Mouse (Mus musculus) hindbrain, embryonic 10.5 days (tissue): ENCODE data around the gene Calcoco2. TPM values are rescaled to one million over a fixed set of nuclear protein-coding genes. Genes with fewer than 3 reads are reported as not detected.
A peak's percentile ranks its signal among the peaks of the same experiment; 100 is the strongest.
"Not testable (repeated sequence)": the region's sequence is repeated elsewhere in the genome, so short reads cannot be mapped to it uniquely, and the experiment has no call there.

Experiments
- DNase-seq: peaks from one replicate; pipeline ENCODE4 v3.0.0-alpha.2; 2017; ENCODE audit warnings: low spot score
- H3K27ac ChIP-seq: fragments of 300-500 bp; sonication (generic); 2 replicates; pipeline ENCODE4 v1.5.1; 2016; ENCODE audit warnings: mild to moderate bottlenecking, moderate library complexity
- H3K27me3 ChIP-seq: fragments of 300-500 bp; sonication (generic); 2 replicates; pipeline ENCODE4 v1.6.1; 2016; ENCODE audit warnings: mild to moderate bottlenecking; ENCODE audit not compliant: poor library complexity, insufficient read depth, severe bottlenecking
- H3K36me3 ChIP-seq: fragments of 300-500 bp; sonication (generic); 2 replicates; pipeline ENCODE4 v1.6.1; 2016; ENCODE audit warnings: mild to moderate bottlenecking, moderate library complexity
- H3K4me1 ChIP-seq: fragments of 300-500 bp; sonication (generic); replicated peaks from 2 replicates; pipeline ENCODE4 v1.6.1; 2016; ENCODE audit warnings: mild to moderate bottlenecking
- H3K4me3 ChIP-seq: fragments of 300-500 bp; sonication (generic); 2 replicates; pipeline ENCODE4 v1.5.1; 2016; ENCODE audit warnings: mild to moderate bottlenecking, moderate library complexity
- H3K9me3 ChIP-seq: fragments of 300-500 bp; sonication (generic); 2 replicates; pipeline ENCODE4 v1.6.1; 2016; ENCODE audit warnings: mild to moderate bottlenecking, moderate library complexity
- WGBS: fragments of 180-500 bp; shearing (Covaris S2); methylation state at CpG from one replicate; pipeline ENCODE4 v1.1.7; 2016; 5-methylcytosine and 5-hydroxymethylcytosine counted together
- polyA plus RNA-seq: library from polyadenylated mRNA; unstranded; fragments of >200 nt; fragmentation: Nextera tagmentation; extraction: Ambion mirVana; gene quantifications from 2 replicates; pipeline ENCODE4 v1.2.1, GENCODE M21; 2016

Calcoco2 gene
- polyA plus RNA-seq, 1 experiment from 2014 or later, result not detected

DNA sequence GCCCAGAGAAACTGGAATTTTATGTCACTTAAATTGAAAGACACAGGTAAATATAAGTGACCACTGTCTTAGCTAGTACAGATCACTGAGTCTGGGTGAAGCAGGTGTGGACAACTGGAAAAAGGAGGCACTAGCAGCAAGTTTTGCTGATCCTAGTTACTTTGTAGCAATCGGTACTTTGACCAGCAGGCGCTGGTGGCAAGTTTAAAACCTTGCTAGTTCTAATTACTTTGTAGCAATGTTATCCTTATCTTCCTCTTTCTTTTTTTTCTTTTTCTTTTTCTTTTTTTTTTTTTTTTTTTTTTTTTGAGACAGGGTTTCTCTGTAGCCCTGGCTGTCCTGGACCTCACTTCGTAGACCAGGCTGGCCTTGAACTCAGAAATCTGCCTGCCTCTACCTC lies 4.4 kb upstream of the Calcoco2 start:
- 89% methylated on average over 3 of the region's 3 CpGs for WGBS

GRCm38 (mm10) chr11:96115416-96115815 lies 3.7 kb upstream of the Calcoco2 start:
- no peak overlapping the region for H3K27ac ChIP-seq

More for the DNA sequence above, 4.4 kb upstream of the Calcoco2 start:
- Histone ChIP-seq H3K27ac (no peak overlapping the region), H3K9me3 (no peaks in the 10 kb centered on the region), H3K27me3 (peaks cover 6% of the 10 kb centered on the region; the same call in 1 of the 2 replicates), H3K36me3 (no peaks in the 10 kb centered on the region), H3K4me3 (no peak overlapping the region), H3K4me1 (no peaks in the 10 kb centered on the region)
- no peak for DNase-seq

DNA sequence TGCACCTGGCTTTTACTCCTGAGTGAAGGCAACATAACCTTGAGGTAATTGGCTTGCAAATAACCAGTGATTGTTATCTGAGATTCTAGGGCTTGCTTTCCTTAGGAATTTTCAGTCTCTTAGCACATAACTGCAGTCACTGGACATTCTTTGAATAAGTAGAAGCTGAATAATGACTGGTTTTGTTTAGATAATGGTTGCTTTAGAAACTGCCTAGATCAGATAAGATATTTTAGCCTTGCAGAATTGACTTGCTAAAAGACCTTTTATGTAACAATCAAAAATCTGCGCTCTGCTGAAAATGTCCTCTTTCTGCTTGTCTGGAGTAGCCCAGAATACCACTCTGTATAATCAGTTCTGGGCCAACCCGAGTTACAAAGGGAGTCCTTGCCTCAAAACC lies 2.3 kb upstream of the Calcoco2 start:
- WGBS, result 73% methylated on average over 2 of the region's 2 CpGs
- Histone ChIP-seq H3K9me3 (no peaks in the 10 kb centered on the region), H3K4me3 (no peak overlapping the region), H3K4me1 (no peaks in the 10 kb centered on the region), H3K27ac (no peak overlapping the region), H3K36me3 (no peaks in the 10 kb centered on the region), H3K27me3 (no peaks in the 10 kb centered on the region)
- no peak for DNase-seq

More at GRCm38 (mm10) chr11:96115416-96115815, 3.7 kb upstream of the Calcoco2 start:
- Histone ChIP-seq H3K4me3 (no peak overlapping the region), H3K27me3 (peaks cover under 1% of the 10 kb centered on the region; the same call in 1 of the 2 replicates), H3K36me3 (no peaks in the 10 kb centered on the region), H3K4me1 (no peaks in the 10 kb centered on the region), H3K9me3 (no peaks in the 10 kb centered on the region)
- DNase-seq, result no peak
- 83% methylated on average over 6 of the region's 6 CpGs for WGBS

GRCm38 (mm10) chr11:96110950-96111349 lies 814 bp downstream of the Calcoco2 start:
- not testable (repeated sequence) for H3K9me3 ChIP-seq, H3K27me3 ChIP-seq, H3K4me1 ChIP-seq, DNase-seq, H3K27ac ChIP-seq, H3K36me3 ChIP-seq, H3K4me3 ChIP-seq
- WGBS, result 56% methylated on average over 2 of the region's 2 CpGs

- Histone ChIP-seq H3K36me3 (no peaks in the 10 kb centered on the region), H3K9me3 (no peaks in the 10 kb centered on the region), H3K27me3 (0 out of 2 replicates have a peak, but pooled peaks cover 3% of the 10 kb centered on the region), H3K4me3 (no peak overlapping the region), H3K4me1 (no peaks in the 10 kb centered on the region), H3K27ac (no peak overlapping the region)
- 84% methylated on average over 1 of the region's 1 CpGs for WGBS
- DNase-seq, result no peak
These were observed 3.4 kb downstream of the Calcoco2 start for GRCm38 (mm10) chr11:96108376-96108775.

GRCm38 (mm10) chr11:96093361-96093760 lies 18.4 kb downstream of the Calcoco2 start:
- 10% methylated on average over 3 of the region's 3 CpGs for WGBS
- DNase-seq, result peak; percentile 56
- Histone ChIP-seq H3K4me3 (no peak overlapping the region), H3K9me3 (no peaks in the 10 kb centered on the region), H3K27ac (no peak overlapping the region), H3K27me3 (peaks cover 8% of the 10 kb centered on the region), H3K4me1 (no peaks in the 10 kb centered on the region), H3K36me3 (no peaks in the 10 kb centered on the region)

- 0 out of 2 replicates have a peak, but pooled peaks cover 3% of the 10 kb centered on the region for H3K9me3 ChIP-seq
- no peaks in the 10 kb centered on the region for H3K4me1 ChIP-seq
These were observed 19.0 kb downstream of the Calcoco2 start for GRCm38 (mm10) chr11:96092674-96093291.

GRCm38 (mm10) chr11:96091073-96091472 lies 20.7 kb downstream of the Calcoco2 start:
- 68% methylated on average over 2 of the region's 2 CpGs for WGBS
- peaks cover 3% of the 10 kb centered on the region; the same call in 1 of the 2 replicates for H3K27me3 ChIP-seq
- no peak overlapping the region for H3K27ac ChIP-seq
- no peak overlapping the region for H3K4me3 ChIP-seq
- no peaks in the 10 kb centered on the region for H3K4me1 ChIP-seq
- H3K36me3 ChIP-seq, result no peaks in the 10 kb centered on the region
- H3K9me3 ChIP-seq, result 0 out of 2 replicates have a peak, but pooled peaks cover 4% of the 10 kb centered on the region
- peak; percentile 7 for DNase-seq

More at GRCm38 (mm10) chr11:96092674-96093291, 19.0 kb downstream of the Calcoco2 start:
- 50% methylated on average over 7 of the region's 7 CpGs for WGBS
- H3K4me3 ChIP-seq, result no peak overlapping the region
- DNase-seq, result no peak
- H3K36me3 ChIP-seq, result no peaks in the 10 kb centered on the region
- H3K27ac ChIP-seq, result no peak overlapping the region
- peaks cover 3% of the 10 kb centered on the region for H3K27me3 ChIP-seq

DNA sequence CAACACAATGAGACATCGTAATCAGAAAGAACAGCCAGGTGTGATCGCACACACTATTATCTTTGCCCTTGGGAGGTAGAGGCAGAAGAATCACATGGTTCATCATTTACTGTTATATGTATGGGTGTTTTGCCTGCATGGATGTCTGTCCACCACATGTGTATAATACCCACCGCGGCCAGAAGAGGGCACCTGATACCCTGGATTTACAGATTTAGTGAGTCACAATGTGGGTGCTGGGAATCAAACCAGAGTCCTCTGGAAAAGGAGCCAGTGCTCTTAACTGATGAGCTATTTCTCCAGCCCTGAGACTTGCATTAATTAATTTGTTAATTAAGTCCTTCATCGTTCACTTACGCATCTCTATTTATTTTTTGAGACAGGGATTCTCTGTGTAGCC lies 23.8 kb downstream of the Calcoco2 start:
- H3K36me3 ChIP-seq, result no peaks in the 10 kb centered on the region
- no peak overlapping the region for H3K4me3 ChIP-seq
- DNase-seq, result no peak
- H3K27ac ChIP-seq, result no peak overlapping the region
- 90% methylated on average over 6 of the region's 6 CpGs for WGBS
- H3K4me1 ChIP-seq, result no peaks in the 10 kb centered on the region
- H3K9me3 ChIP-seq, result 0 out of 2 replicates have a peak, but pooled peaks cover 4% of the 10 kb centered on the region
- H3K27me3 ChIP-seq, result peaks cover 2% of the 10 kb centered on the region; the same call in 1 of the 2 replicates

DNA sequence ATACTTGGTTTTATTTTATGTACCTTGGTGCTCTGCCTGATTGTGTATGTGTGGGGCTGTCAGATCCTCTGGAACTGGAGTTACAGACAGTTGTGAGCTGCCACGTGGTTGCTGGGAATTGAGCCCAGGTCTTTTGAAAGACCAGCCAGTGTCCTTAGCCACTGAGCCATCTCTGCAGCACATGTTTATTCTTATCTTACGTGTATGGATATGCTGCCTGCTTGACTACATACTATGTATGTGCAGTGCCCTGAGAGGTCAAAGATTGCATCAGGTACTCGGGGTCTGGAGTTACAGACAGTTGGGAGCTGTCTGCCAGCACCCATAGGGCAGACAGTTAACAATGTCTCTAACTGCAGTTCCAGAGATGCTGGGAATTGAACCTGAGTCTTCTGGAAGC lies 29.1 kb downstream of the Calcoco2 start:
- H3K27me3 ChIP-seq, result no peaks in the 10 kb centered on the region
- H3K36me3 ChIP-seq, result no peaks in the 10 kb centered on the region
- 81% methylated on average over 3 of the region's 3 CpGs for WGBS
- H3K27ac ChIP-seq, result no peak overlapping the region
- DNase-seq, result no peak
- no peaks in the 10 kb centered on the region for H3K9me3 ChIP-seq
- H3K4me3 ChIP-seq, result no peak overlapping the region
- H3K4me1 ChIP-seq, result no peaks in the 10 kb centered on the region

GRCm38 (mm10) chr11:96080736-96081135 lies 31.0 kb downstream of the Calcoco2 start:
- no peak overlapping the region for H3K4me3 ChIP-seq
- H3K9me3 ChIP-seq, result no peaks in the 10 kb centered on the region
- no peak for DNase-seq
- WGBS, result 86% methylated on average over 5 of the region's 5 CpGs
- H3K36me3 ChIP-seq, result no peaks in the 10 kb centered on the region
- H3K4me1 ChIP-seq, result peaks cover 5% of the 10 kb centered on the region; the same call in 1 of the 2 replicates
- no peak overlapping the region for H3K27ac ChIP-seq
- H3K27me3 ChIP-seq, result no peaks in the 10 kb centered on the region

GRCm38 (mm10) chr11:96076221-96077105 lies 35.3 kb downstream of the Calcoco2 start:
- whole genome bisulfite sequencing, result 71% methylated on average over 13 of the region's 13 CpGs
- peaks cover 17% of the 10 kb centered on the region for H3K36me3 ChIP-seq
- H3K4me1 ChIP-seq, result peaks cover 23% of the 10 kb centered on the region
- DNase-seq, result no peak
- H3K9me3 ChIP-seq, result no peaks in the 10 kb centered on the region
- H3K4me3 ChIP-seq, result peak overlapping the region; percentile 79
- H3K27ac ChIP-seq, result peak overlapping the region; percentile 86
- no peaks in the 10 kb centered on the region for H3K27me3 ChIP-seq
